ENCODE assay signal across 8 mouse cellular contexts in the genomic region with DNA sequence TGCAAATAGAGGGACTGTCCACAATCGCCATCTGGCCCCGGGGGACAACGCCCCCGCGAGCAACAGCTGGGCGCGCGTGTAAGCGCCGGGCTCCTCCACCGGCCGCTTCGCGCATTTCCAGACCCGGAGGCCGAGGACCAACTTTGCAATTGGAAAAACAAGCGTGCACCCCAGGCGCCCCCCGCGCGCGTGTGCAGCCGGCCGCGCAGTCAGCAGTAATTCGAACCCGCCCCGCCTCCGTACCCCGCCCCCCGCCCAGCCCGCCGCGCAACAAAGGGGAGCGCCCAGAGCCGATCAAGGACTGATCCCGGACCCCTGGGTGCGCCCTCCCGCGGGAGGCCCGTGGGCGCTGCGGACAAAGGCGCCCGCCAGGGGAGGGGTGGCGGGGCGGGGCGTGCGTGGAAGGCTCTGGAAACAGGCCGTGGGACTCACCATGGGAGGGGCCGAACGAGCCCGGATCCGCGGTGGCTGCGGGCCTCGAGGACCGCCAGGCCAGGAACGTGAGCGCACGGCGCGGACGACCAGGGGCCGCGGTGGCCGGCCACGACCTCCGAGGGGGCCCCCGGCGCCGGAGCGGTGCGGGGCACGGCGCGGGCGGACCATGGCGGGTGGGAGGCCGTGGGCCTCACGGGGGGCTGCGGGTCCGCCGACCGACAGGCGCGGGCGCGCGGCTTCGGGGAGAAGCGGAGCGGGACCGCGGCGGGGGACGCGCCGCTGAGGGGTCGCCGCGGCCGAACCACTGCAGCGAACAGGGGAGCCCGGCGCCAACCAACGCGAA. TPM values are rescaled to one million over a fixed set of nuclear protein-coding genes. Genes with fewer than 3 reads are reported as not detected.
A peak's percentile ranks its signal among the peaks of the same experiment; 100 is the strongest.
DNase-seq lines count a peak whose midpoint lies in the region; ATAC-seq and TF ChIP-seq lines count a peak whose summit lies in the region.

No protein-coding gene starts in this region.

- no peak for TF ChIP-seq CTCF in bone marrow macrophage, adult 2 months (IDR thresholded peaks at IDR 0.05; ENCODE audit: low read depth, low read length)
- TF ChIP-seq CTCF in testis, adult 2 months (IDR thresholded peaks at IDR 0.05; ENCODE audit: control insufficient read depth, insufficient read depth, insufficient replicate concordance, low read depth, low read length) = no peak

- peak overlapping the region; percentile 64 for H3K27ac ChIP-seq in bone marrow macrophage, adult 2 months (ENCODE audit: insufficient read depth, low read depth, low read length)
- peak overlapping the region; percentile 100 for H3K27ac ChIP-seq in forebrain, embryonic 12.5 days
- H3K27ac ChIP-seq in limb, embryonic 13.5 days = peak overlapping the region; percentile 100
- peak overlapping the region; percentile 100 for H3K27ac ChIP-seq in midbrain, embryonic 14.5 days (replicated peaks; ENCODE audit: low read depth, low read length)
- H3K27ac ChIP-seq in testis, adult 2 months (ENCODE audit: control insufficient read depth, insufficient read depth, low read depth, low read length) = peak overlapping the region; percentile 90

- peak overlapping the region; percentile 81 for H3K4me3 ChIP-seq in bone marrow macrophage, adult 2 months (ENCODE audit: insufficient read depth, low read length)
- H3K4me3 ChIP-seq in forebrain, embryonic 12.5 days (replicated peaks) = peak overlapping the region; percentile 76
- peak overlapping the region; percentile 87 for H3K4me3 ChIP-seq in limb, embryonic 13.5 days
- peak overlapping the region; percentile 99 for H3K4me3 ChIP-seq in midbrain, embryonic 14.5 days (replicated peaks; ENCODE audit: low read depth, low read length)
- peak overlapping the region; percentile 89 for H3K4me3 ChIP-seq in testis, adult 2 months (ENCODE audit: control insufficient read depth, low read depth, low read length)

- H3K9me3 ChIP-seq in forebrain, embryonic 12.5 days = no peaks in the 10 kb centered on the region
- H3K9me3 ChIP-seq in limb, embryonic 13.5 days = no peaks in the 10 kb centered on the region
- H3K9me3 ChIP-seq in midbrain, embryonic 14.5 days (ENCODE audit: control insufficient read depth, low read length) = no peaks in the 10 kb centered on the region

- TF ChIP-seq POLR2A in bone marrow macrophage, adult 2 months (IDR thresholded peaks at IDR 0.05; ENCODE audit: borderline replicate concordance, low read depth, low read length) = no peak
- TF ChIP-seq POLR2A in testis, adult 2 months (IDR thresholded peaks at IDR 0.05; ENCODE audit: control insufficient read depth, low read depth, low read length) = no peak; the same call in 1 of the 2 replicates

- peak overlapping the region; percentile 96 for H3K4me2 ChIP-seq in forebrain, embryonic 12.5 days
- H3K4me2 ChIP-seq in limb, embryonic 13.5 days (replicated peaks) = peak overlapping the region; percentile 99
- H3K4me2 ChIP-seq in midbrain, embryonic 14.5 days (ENCODE audit: low read length) = peak overlapping the region; percentile 95

- H3K36me3 ChIP-seq in forebrain, embryonic 12.5 days (replicated peaks) = peaks cover 33% of the 10 kb centered on the region
- peaks cover 38% of the 10 kb centered on the region for H3K36me3 ChIP-seq in limb, embryonic 13.5 days
- H3K36me3 ChIP-seq in midbrain, embryonic 14.5 days (ENCODE audit: control insufficient read depth, insufficient read depth, low read length) = peaks cover 26% of the 10 kb centered on the region
- no peaks in the 10 kb centered on the region for H3K36me3 ChIP-seq in testis, adult 2 months (ENCODE audit: control insufficient read depth, insufficient read depth, low read length)

- DNase-seq in MN1 (ENCODE audit: low spot score) = peak; percentile 73
- peak; percentile 78 for DNase-seq in heart, postnatal 4 days
- DNase-seq in midbrain, embryonic 14.5 days = peak; percentile 80
- DNase-seq in frontal cortex, adult 2 months (ENCODE audit: extremely low spot score in 1 of 2, low spot score in 1 of 2) = no peak

- H3K27me3 ChIP-seq in forebrain, embryonic 12.5 days = no peaks in the 10 kb centered on the region
- H3K27me3 ChIP-seq in limb, embryonic 13.5 days = no peaks in the 10 kb centered on the region
- H3K27me3 ChIP-seq in midbrain, embryonic 14.5 days (ENCODE audit: control insufficient read depth, insufficient read depth, low read length) = no peaks in the 10 kb centered on the region
- no peaks in the 10 kb centered on the region for H3K27me3 ChIP-seq in testis, adult 2 months (ENCODE audit: control insufficient read depth, insufficient read depth, low read length)

- peak; percentile 47 for ATAC-seq in forebrain, embryonic 12.5 days (ENCODE audit: low FRiP score)
- peak; percentile 71 for ATAC-seq in limb, embryonic 13.5 days (ENCODE audit: low FRiP score, low read depth)
- ATAC-seq in midbrain, embryonic 14.5 days (ENCODE audit: low FRiP score, low TSS enrichment) = peak; percentile 32

- peaks cover 32% of the 10 kb centered on the region for H3K4me1 ChIP-seq in bone marrow macrophage, adult 2 months (ENCODE audit: control insufficient read depth, insufficient read depth, low read length)
- H3K4me1 ChIP-seq in forebrain, embryonic 12.5 days = peaks cover 53% of the 10 kb centered on the region
- H3K4me1 ChIP-seq in limb, embryonic 13.5 days = peaks cover 50% of the 10 kb centered on the region
- H3K4me1 ChIP-seq in midbrain, embryonic 14.5 days (ENCODE audit: control insufficient read depth, insufficient read depth, low read length) = peaks cover 28% of the 10 kb centered on the region
- peaks cover 25% of the 10 kb centered on the region for H3K4me1 ChIP-seq in testis, adult 2 months (ENCODE audit: control insufficient read depth, insufficient read depth, low read length)

- peak overlapping the region; percentile 98 for H3K9ac ChIP-seq in forebrain, embryonic 12.5 days
- H3K9ac ChIP-seq in limb, embryonic 13.5 days = peak overlapping the region; percentile 99
- H3K9ac ChIP-seq in midbrain, embryonic 14.5 days (replicated peaks; ENCODE audit: low read length) = peak overlapping the region; percentile 99

- WGBS in forebrain, embryonic 12.5 days = under 1% methylated on average over 94 of the region's 108 CpGs
- under 1% methylated on average over 97 of the region's 108 CpGs for WGBS in limb, embryonic 13.5 days
- WGBS in midbrain, embryonic 14.5 days = under 1% methylated on average over 108 of the region's 108 CpGs

RNA-seq across cellular contexts. Expression of gene Ptov1, which starts 0.5 kb away (rescaled TPM):
- polyA plus RNA-seq in bone marrow macrophage, adult 2 months (2012; ENCODE audit: insufficient read depth, insufficient read length, missing spikeins) = 90.1 and 105 TPM in 2 replicates
- polyA plus RNA-seq in forebrain, embryonic 12.5 days (2016; fragmentation: Nextera tagmentation; extraction: Ambion mirVana) = 595 and 609 TPM in 2 replicates
- 100 to 1,000 TPM; 237 to 248 TPM for total RNA-seq in heart, postnatal 4 days (2021)
- 502 and 514 TPM in 2 replicates for polyA plus RNA-seq in limb, embryonic 13.5 days (2015; fragmentation: Nextera tagmentation; extraction: Ambion mirVana)
- 480 and 508 TPM in 2 replicates for polyA plus RNA-seq in midbrain, embryonic 14.5 days (2014; fragmentation: Nextera tagmentation; extraction: Ambion mirVana)
- 171 and 187 TPM in 2 replicates for polyA plus RNA-seq in testis, adult 2 months (2012; rRNA removed)
- 408 and 469 TPM in 2 replicates for polyA plus RNA-seq in frontal cortex, adult 2 months (2012; rRNA removed)

RNA-seq across cellular contexts. Expression of gene Pnkp, which starts 12.2 kb away (rescaled TPM):
- 31.2 and 48.7 TPM in 2 replicates for polyA plus RNA-seq in bone marrow macrophage, adult 2 months (2012; ENCODE audit: insufficient read depth, insufficient read length, missing spikeins)
- polyA plus RNA-seq in forebrain, embryonic 12.5 days (2016; fragmentation: Nextera tagmentation; extraction: Ambion mirVana) = 37.8 and 39.1 TPM in 2 replicates
- total RNA-seq in heart, postnatal 4 days (2021) = 10 to 100 TPM; 19.6 to 19.9 TPM
- 33.1 and 33.9 TPM in 2 replicates for polyA plus RNA-seq in limb, embryonic 13.5 days (2015; fragmentation: Nextera tagmentation; extraction: Ambion mirVana)
- polyA plus RNA-seq in midbrain, embryonic 14.5 days (2014; fragmentation: Nextera tagmentation; extraction: Ambion mirVana) = 28.8 and 30.4 TPM in 2 replicates
- polyA plus RNA-seq in testis, adult 2 months (2012; rRNA removed) = 26.5 and 29.4 TPM in 2 replicates
- polyA plus RNA-seq in frontal cortex, adult 2 months (2012; rRNA removed) = 42.3 and 44.9 TPM in 2 replicates

RNA-seq across cellular contexts. Expression of gene Tbc1d17, which starts 20.2 kb away (rescaled TPM):
- polyA plus RNA-seq in bone marrow macrophage, adult 2 months (2012; ENCODE audit: insufficient read depth, insufficient read length, missing spikeins) = 69.5 and 76.1 TPM in 2 replicates
- polyA plus RNA-seq in forebrain, embryonic 12.5 days (2016; fragmentation: Nextera tagmentation; extraction: Ambion mirVana) = 80.7 and 83.8 TPM in 2 replicates
- 10 to 100 TPM; 33.0 to 38.0 TPM for total RNA-seq in heart, postnatal 4 days (2021)
- polyA plus RNA-seq in limb, embryonic 13.5 days (2015; fragmentation: Nextera tagmentation; extraction: Ambion mirVana) = 86.0 and 90.5 TPM in 2 replicates
- polyA plus RNA-seq in midbrain, embryonic 14.5 days (2014; fragmentation: Nextera tagmentation; extraction: Ambion mirVana) = 107 and 122 TPM in 2 replicates
- polyA plus RNA-seq in testis, adult 2 months (2012; rRNA removed) = 24.4 and 28.5 TPM in 2 replicates
- polyA plus RNA-seq in frontal cortex, adult 2 months (2012; rRNA removed) = 84.3 and 106 TPM in 2 replicates

RNA-seq across cellular contexts. Expression of gene Akt1s1, which starts 20.3 kb away (rescaled TPM):
- polyA plus RNA-seq in bone marrow macrophage, adult 2 months (2012; ENCODE audit: insufficient read depth, insufficient read length, missing spikeins) = 36.9 and 45.3 TPM in 2 replicates
- polyA plus RNA-seq in forebrain, embryonic 12.5 days (2016; fragmentation: Nextera tagmentation; extraction: Ambion mirVana) = 95.2 and 96.0 TPM in 2 replicates
- 10 to 100 TPM; 70.6 to 82.6 TPM for total RNA-seq in heart, postnatal 4 days (2021)
- 112 and 122 TPM in 2 replicates for polyA plus RNA-seq in limb, embryonic 13.5 days (2015; fragmentation: Nextera tagmentation; extraction: Ambion mirVana)
- polyA plus RNA-seq in midbrain, embryonic 14.5 days (2014; fragmentation: Nextera tagmentation; extraction: Ambion mirVana) = 61.9 and 63.7 TPM in 2 replicates
- polyA plus RNA-seq in testis, adult 2 months (2012; rRNA removed) = 31.5 and 35.7 TPM in 2 replicates
- polyA plus RNA-seq in frontal cortex, adult 2 months (2012; rRNA removed) = 87.0 and 108 TPM in 2 replicates

RNA-seq across cellular contexts. Expression of gene Med25, which starts 23.4 kb away (rescaled TPM):
- polyA plus RNA-seq in bone marrow macrophage, adult 2 months (2012; ENCODE audit: insufficient read depth, insufficient read length, missing spikeins) = 32.3 and 33.4 TPM in 2 replicates
- 172 and 178 TPM in 2 replicates for polyA plus RNA-seq in forebrain, embryonic 12.5 days (2016; fragmentation: Nextera tagmentation; extraction: Ambion mirVana)
- 10 to 100 TPM; 74.6 to 76.3 TPM for total RNA-seq in heart, postnatal 4 days (2021)
- 118 and 119 TPM in 2 replicates for polyA plus RNA-seq in limb, embryonic 13.5 days (2015; fragmentation: Nextera tagmentation; extraction: Ambion mirVana)
- polyA plus RNA-seq in midbrain, embryonic 14.5 days (2014; fragmentation: Nextera tagmentation; extraction: Ambion mirVana) = 114 and 128 TPM in 2 replicates
- polyA plus RNA-seq in testis, adult 2 months (2012; rRNA removed) = 143 and 206 TPM in 2 replicates
- 123 and 130 TPM in 2 replicates for polyA plus RNA-seq in frontal cortex, adult 2 months (2012; rRNA removed)

Comparison
In these comparisons a context has a peak if more than half of its experiments do, and no peak if none do; other contexts are left out.
1. DNase-seq: peak in MN1 (single experiment), heart, postnatal 4 days (single experiment) and midbrain, embryonic 14.5 days (single experiment); none in frontal cortex, adult 2 months (0 of 2).
2. Peak in every context shown above with its lines, with median percentiles within 50 percentile points of each other: H3K27ac ChIP-seq, H3K4me3 ChIP-seq, ATAC-seq, H3K4me2 ChIP-seq and H3K9ac ChIP-seq.